Mouse (Mus musculus) left cerebral cortex, postnatal 4 days (tissue): ENCODE results near the gene Atp6v1g2. TPM values are rescaled to one million over a fixed set of nuclear protein-coding genes. Genes with fewer than 3 reads are reported as not detected.

Source experiments
- DNase-seq: peaks from one replicate; pipeline ENCODE4 v3.0.0-alpha.2; 2022
- intact Hi-C: fragments of 180-260 bp; cut with DNase I; formaldehyde crosslinking; loops from one replicate; pipeline ENCODE4 v1.15.1; 2025
- microRNA-seq: library from miRNA; unstranded; fragments of <30 nt; microRNA quantifications from one replicate; pipeline ENCODE4 v1.2.0, GENCODE M21; 2022
- total RNA-seq, 2 experiments: library from RNA; stranded (reverse); gene quantifications; 2 replicates each; pipeline ENCODE4 v1.2.3; 2021

Gene Atp6v1g2
- total RNA-seq, 2 experiments from 2014 or later, result 122 to 142 TPM

GRCm38 (mm10) chr17:35276304-35276864 lies 42.9 kb downstream of the Atp6v1g2 start:
- intact Hi-C loops, result no loop called here
- no peak for DNase-seq

- intact Hi-C loops, result loop anchor here (2.0 kb wide), 1 partner anchor 1317 kb away; no protein-coding TSS in a partner anchor
- no peak for DNase-seq
Measured at GRCm38 (mm10) chr17:35278049-35278448, 44.6 kb downstream of the Atp6v1g2 start.

GRCm38 (mm10) chr17:35278957-35279688 lies 45.7 kb downstream of the Atp6v1g2 start:
- intact Hi-C loops, result loop anchor here (2.0 kb wide), 1 partner anchor 1318 kb away; no protein-coding TSS in a partner anchor

GRCm38 (mm10) chr17:35280276-35280675 lies 46.8 kb downstream of the Atp6v1g2 start:
- no peak for DNase-seq
- intact Hi-C loops, result no loop called here

More at GRCm38 (mm10) chr17:35278957-35279688, 45.7 kb downstream of the Atp6v1g2 start:
- no peak for DNase-seq

- DNase-seq, result no peak
- intact Hi-C loops, result no loop called here
Measured at GRCm38 (mm10) chr17:35285431-35285830, 52.0 kb downstream of the Atp6v1g2 start.

Small RNA genes lying within 50 kb of the gene (microRNA-seq; reads per million reads assigned to microRNA genes)
- gene Mir6973a (not detected), gene Mir6974 (not detected), gene Mir6975 (1.2 reads per million), gene Mir8094 (1.5 reads per million)

Other genes with a start within 250 kb of the Atp6v1g2 start
- gene Vars, start 232.7 kb upstream of the Atp6v1g2 start, total RNA-seq, result 10 to 100 TPM; 91.0 to 94.3 TPM
- gene Vwa7, start 217.1 kb upstream of the Atp6v1g2 start, total RNA-seq, result under 1 TPM; 0.12 to 0.16 TPM
- gene Sapcd1, start 205.6 kb upstream of the Atp6v1g2 start, total RNA-seq, result under 1 TPM; 0.98 to 0.99 TPM
- gene Msh5, start 186.9 kb upstream of the Atp6v1g2 start, total RNA-seq, result 1 to 10 TPM; 2.0 to 3.2 TPM
- 10 to 100 TPM; 20.2 to 20.3 TPM for gene Clic1, start 183.7 kb upstream of the Atp6v1g2 start, total RNA-seq
- gene Ddah2, start 174.6 kb upstream of the Atp6v1g2 start, total RNA-seq, result 100 to 1,000 TPM; 101 to 115 TPM
- gene Ly6g6c, start 168.3 kb upstream of the Atp6v1g2 start, total RNA-seq, result not detected
- gene Mpig6b, start 167.5 kb upstream of the Atp6v1g2 start, total RNA-seq, result not detected
- gene Ly6g6e, start 156.8 kb upstream of the Atp6v1g2 start, total RNA-seq, result 1 to 10 TPM; 2.8 to 3.4 TPM
- not detected for gene Ly6g6d, start 155.6 kb upstream of the Atp6v1g2 start, total RNA-seq
- not detected for gene Ly6g6f, start 148.1 kb upstream of the Atp6v1g2 start, total RNA-seq
- 10 to 100 TPM; 66.7 to 73.6 TPM for gene Abhd16a, start 144.4 kb upstream of the Atp6v1g2 start, total RNA-seq
- not detected for gene Ly6g5c, start 125.4 kb upstream of the Atp6v1g2 start, total RNA-seq
- 1 to 10 TPM in 1 of 2 experiments, under 1 TPM in 1; 0.81 to 2.3 TPM for gene Ly6g5b, start 118.2 kb upstream of the Atp6v1g2 start, total RNA-seq
- gene Gpank1, start 112.2 kb upstream of the Atp6v1g2 start, total RNA-seq, result 10 to 100 TPM; 10.7 to 12.1 TPM
- 100 to 1,000 TPM; 210 to 214 TPM for gene Csnk2b, start 111.6 kb upstream of the Atp6v1g2 start, total RNA-seq
- gene D17H6S53E, start 107.3 kb upstream of the Atp6v1g2 start, total RNA-seq, result 10 to 100 TPM; 19.8 to 20.1 TPM
- gene Apom, start 101.6 kb upstream of the Atp6v1g2 start, total RNA-seq, result under 1 TPM in 1 of 2 experiments, not detected in 1; 0.52 TPM
- gene Bag6, start 98.5 kb upstream of the Atp6v1g2 start, total RNA-seq, result 100 to 1,000 TPM; 395 to 410 TPM
- gene Prrc2a, start 68.8 kb upstream of the Atp6v1g2 start, total RNA-seq, result 100 to 1,000 TPM; 311 to 315 TPM
- gene Aif1, start 57.6 kb upstream of the Atp6v1g2 start, total RNA-seq, result 1 to 10 TPM; 2.5 to 3.6 TPM
- gene Lst1, start 45.2 kb upstream of the Atp6v1g2 start, total RNA-seq, result 10 to 100 TPM; 12.3 to 17.6 TPM
- under 1 TPM; 0.77 to 0.88 TPM for gene Ltb, start 39.2 kb upstream of the Atp6v1g2 start, total RNA-seq
- under 1 TPM in 1 of 2 experiments, not detected in 1; 0.52 TPM for gene Tnf, start 31.7 kb upstream of the Atp6v1g2 start, total RNA-seq
- gene Lta, start 28.3 kb upstream of the Atp6v1g2 start, total RNA-seq, result 1 to 10 TPM in 1 of 2 experiments, under 1 TPM in 1; 0.82 to 1.0 TPM
- not detected for gene Gm16181, start 12.8 kb upstream of the Atp6v1g2 start, total RNA-seq
- gene Nfkbil1, start 2.1 kb downstream of the Atp6v1g2 start, total RNA-seq, result 10 to 100 TPM; 14.7 to 14.8 TPM
- gene Ddx39b, start 8.1 kb downstream of the Atp6v1g2 start, total RNA-seq, result 100 to 1,000 TPM; 324 to 337 TPM
- gene H2-D1, start 29.1 kb downstream of the Atp6v1g2 start, total RNA-seq, result 10 to 100 TPM; 19.1 to 22.8 TPM
- under 1 TPM; 0.28 to 0.32 TPM for gene H2-Q1, start 86.7 kb downstream of the Atp6v1g2 start, total RNA-seq
- 1 to 10 TPM in 1 of 2 experiments, under 1 TPM in 1; 0.48 to 2.2 TPM for gene H2-Q2, start 108.6 kb downstream of the Atp6v1g2 start, total RNA-seq
- 1 to 10 TPM; 1.6 TPM for gene H2-Q4, start 146.0 kb downstream of the Atp6v1g2 start, total RNA-seq
- under 1 TPM; 0.18 to 0.36 TPM for gene H2-Q6, start 191.2 kb downstream of the Atp6v1g2 start, total RNA-seq
- under 1 TPM; 0.36 to 0.66 TPM for gene H2-Q7, start 205.5 kb downstream of the Atp6v1g2 start, total RNA-seq
- under 1 TPM; 0.16 to 0.20 TPM for gene H2-Q10, start 236.4 kb downstream of the Atp6v1g2 start, total RNA-seq